ENCODE assay signal across 11 mouse cellular contexts in genomic region chr8:19713232-19713834, GRCm38 (mm10). TPM values are rescaled to one million over a fixed set of nuclear protein-coding genes. Genes with fewer than 3 reads are reported as not detected.
DNase-seq lines count a peak whose midpoint lies in the region; ATAC-seq and TF ChIP-seq lines count a peak whose summit lies in the region.
"Not testable (repeated sequence)": the region's sequence is repeated elsewhere in the genome, so short reads cannot be mapped to it uniquely, and the experiment has no call there.
"Had no signal": no experiment of that assay in that cellular context is flagged by ENCODE, and none has a peak within 500 bp of the region (broad histone marks: within the 10 kb centered on the region; RNA-seq: fewer than 3 reads in every experiment).

No protein-coding gene starts in this region.

- TF ChIP-seq EP300 in stomach, postnatal 0 days (optimal IDR thresholded peaks at IDR 0.05): not testable (repeated sequence)

- peak; percentile 35 for ATAC-seq in Patski
- 0 out of 2 replicates have a peak, but pooled peaks have one; percentile 49 for ATAC-seq in intestine, postnatal 0 days
- 0 out of 2 replicates have a peak, but pooled peaks have one; percentile 40 for ATAC-seq in liver, embryonic 12.5 days
- 0 out of 2 replicates have a peak, but pooled peaks have one; percentile 45 for ATAC-seq in midbrain, embryonic 16.5 days
- ATAC-seq in stomach, postnatal 0 days (ENCODE audit: low FRiP score, low TSS enrichment): peak; percentile 71; the same call in 1 of the 2 replicates

- H3K36me3 ChIP-seq in intestine, postnatal 0 days (ENCODE audit: control insufficient read depth, insufficient read depth); liver, embryonic 12.5 days; midbrain, embryonic 16.5 days (ENCODE audit: control insufficient read depth, insufficient read depth, low read length); stomach, postnatal 0 days (ENCODE audit: control insufficient read depth, insufficient read depth, low read length): not testable (repeated sequence)

- not testable (repeated sequence) for H3K4me2 ChIP-seq in intestine, postnatal 0 days (replicated peaks; ENCODE audit: low read depth); liver, embryonic 12.5 days; midbrain, embryonic 16.5 days (ENCODE audit: low read length); stomach, postnatal 0 days (replicated peaks; ENCODE audit: low read depth)

- POLR2A ChIA-PET in Patski (lab: Charles Lee): not testable (repeated sequence)

- TF ChIP-seq CTCF in Patski (IDR thresholded peaks at IDR 0.05); intestine, postnatal 0 days (IDR thresholded peaks at IDR 0.05; ENCODE audit: low read depth); stomach, postnatal 0 days (IDR thresholded peaks at IDR 0.05; ENCODE audit: low read depth): not testable (repeated sequence)

- DNase-seq in Patski (ENCODE audit: low read depth, low spot score): not testable (repeated sequence)
- peak; percentile 38 for DNase-seq in gastrocnemius, adult 18-20 months (ENCODE audit: low spot score)
- DNase-seq in heart, postnatal 4 days: peak; percentile 37
- peak; percentile 11 for DNase-seq in stomach, postnatal 0 days (ENCODE audit: low spot score)

- not testable (repeated sequence) for H3K4me3 ChIP-seq in intestine, postnatal 0 days (ENCODE audit: low read depth, low read length); liver, embryonic 12.5 days; midbrain, embryonic 16.5 days (ENCODE audit: low read depth, low read length); stomach, postnatal 0 days (ENCODE audit: low read depth, low read length)

- H3K9me3 ChIP-seq in intestine, postnatal 0 days (ENCODE audit: control insufficient read depth); liver, embryonic 12.5 days (replicated peaks); stomach, postnatal 0 days (ENCODE audit: control insufficient read depth, low read length): not testable (repeated sequence)
- H3K9me3 ChIP-seq in midbrain, embryonic 16.5 days (replicated peaks; ENCODE audit: control insufficient read depth, low read length, poor library complexity, severe bottlenecking): peaks cover 10% of the 10 kb centered on the region; the same call in 1 of the 2 replicates

- not testable (repeated sequence) for H3K27me3 ChIP-seq in Patski; intestine, postnatal 0 days (replicated peaks; ENCODE audit: control insufficient read depth, insufficient read depth, low read length); liver, embryonic 12.5 days (replicated peaks); midbrain, embryonic 16.5 days (ENCODE audit: control insufficient read depth, insufficient read depth, low read depth, low read length); stomach, postnatal 0 days (ENCODE audit: control insufficient read depth, insufficient read depth, low read length)

- not testable (repeated sequence) for H3K9ac ChIP-seq in intestine, postnatal 0 days (ENCODE audit: low read depth, low read length); liver, embryonic 12.5 days; midbrain, embryonic 16.5 days (ENCODE audit: low read depth, low read length); stomach, postnatal 0 days (ENCODE audit: low read length)

- whole genome bisulfite sequencing in intestine, postnatal 0 days: 84% methylated on average over 7 of the region's 7 CpGs
- 62% methylated on average over 7 of the region's 7 CpGs for WGBS in liver, embryonic 12.5 days (ENCODE audit: insufficient replicate concordance)
- 83% methylated on average over 7 of the region's 7 CpGs for WGBS in midbrain, embryonic 16.5 days
- 86% methylated on average over 7 of the region's 7 CpGs for WGBS in stomach, postnatal 0 days

- in situ Hi-C loops in Patski (cut with MboI; ENCODE audit: low pct_unique_long_range_greater_than_20kb): not testable (repeated sequence)

- CTCF ChIA-PET in Patski (lab: Charles Lee): not testable (repeated sequence)

- not testable (repeated sequence) for H3K4me1 ChIP-seq in intestine, postnatal 0 days (replicated peaks; ENCODE audit: control insufficient read depth, insufficient read depth, low read length); liver, embryonic 12.5 days; midbrain, embryonic 16.5 days (ENCODE audit: control insufficient read depth, insufficient read depth, low read length); stomach, postnatal 0 days (replicated peaks; ENCODE audit: control insufficient read depth, insufficient read depth)

- not testable (repeated sequence) for H3K27ac ChIP-seq in intestine, postnatal 0 days (ENCODE audit: low read depth, low read length); liver, embryonic 12.5 days; midbrain, embryonic 16.5 days (ENCODE audit: low read length); stomach, postnatal 0 days (replicated peaks)

RNA-seq across cellular contexts. Expression of gene 4930467E23Rik, which starts 16.0 kb away (rescaled TPM):
- not detected for polyA plus RNA-seq in Patski (2021)
- total RNA-seq in gastrocnemius, adult 18-20 months (2021): not detected
- not detected for total RNA-seq in heart, postnatal 4 days (2021)
- not detected in 2 replicates for polyA plus RNA-seq in intestine, postnatal 0 days (2015; fragmentation: Nextera tagmentation; extraction: Ambion mirVana)
- not detected in 2 replicates for polyA plus RNA-seq in liver, embryonic 12.5 days (2016; fragmentation: Nextera tagmentation; extraction: Ambion mirVana)
- 0.25 TPM in 1 of 2 replicates, not detected in the other for polyA plus RNA-seq in midbrain, embryonic 16.5 days (2015; fragmentation: Nextera tagmentation; extraction: Ambion mirVana)
- not detected in 2 replicates for polyA plus RNA-seq in stomach, postnatal 0 days (2015; fragmentation: Nextera tagmentation; extraction: Ambion mirVana)
- total RNA-seq: megakaryocyte, adult 5-6 weeks had no signal
- polyA plus RNA-seq: forebrain, embryonic 16.5 days; gonadal fat pad, adult 2 months; liver, embryonic 16.5 days had no signal
